Mouse (Mus musculus) limb, embryonic 14.5 days (tissue): ENCODE results near the gene Mycbpap. TPM values are rescaled to one million over a fixed set of nuclear protein-coding genes. Genes with fewer than 3 reads are reported as not detected.

Experiments
- ATAC-seq: fragments of 200-750 bp; cut with Nextera tagmentation; 2 replicates; pipeline ENCODE4 v1.8.0; 2017; ENCODE audit warnings: low read depth, moderate number of reproducible peaks, moderate TSS enrichment; ENCODE audit not compliant: low FRiP score
- DNase-seq: peaks from one replicate; pipeline ENCODE4 v3.0.0-alpha.2; 2015; ENCODE audit warnings: low spot score
- H3K27ac ChIP-seq: fragments of 300-500 bp; sonication (generic); replicated peaks from 2 replicates; pipeline ENCODE4 v1.5.1; 2014; ENCODE audit warnings: low read depth, mild to moderate bottlenecking, low read length, moderate library complexity, mixed read lengths
- H3K27me3 ChIP-seq: fragments of 300-500 bp; sonication (generic); 2 replicates; pipeline ENCODE4 v1.6.1; 2014; ENCODE audit warnings: low read length, mixed read lengths; ENCODE audit not compliant: control insufficient read depth, insufficient read depth
- H3K36me3 ChIP-seq: fragments of 300-500 bp; sonication (generic); 2 replicates; pipeline ENCODE4 v1.6.1; 2014; ENCODE audit warnings: mild to moderate bottlenecking, low read length, moderate library complexity, mixed read lengths; ENCODE audit not compliant: control insufficient read depth, insufficient read depth
- H3K4me1 ChIP-seq: fragments of 300-500 bp; sonication (generic); 2 replicates; pipeline ENCODE4 v1.6.1; 2014; ENCODE audit warnings: antibody characterized with exemption, low read length, mixed read lengths; ENCODE audit not compliant: control insufficient read depth, insufficient read depth
- H3K4me2 ChIP-seq: fragments of 300-500 bp; sonication (generic); replicated peaks from 2 replicates; pipeline ENCODE4 v1.6.1; 2014; ENCODE audit warnings: low read depth, mild to moderate bottlenecking, low read length, moderate library complexity; ENCODE audit not compliant: severe bottlenecking
- H3K4me3 ChIP-seq: fragments of 300-500 bp; sonication (generic); replicated peaks from 2 replicates; pipeline ENCODE4 v1.5.1; 2014; ENCODE audit warnings: low read length
- H3K9ac ChIP-seq: fragments of 300-500 bp; sonication (generic); 2 replicates; pipeline ENCODE4 v1.6.1; 2014; ENCODE audit warnings: mild to moderate bottlenecking, low read depth, low read length, moderate library complexity; ENCODE audit not compliant: severe bottlenecking
- H3K9me3 ChIP-seq: fragments of 300-500 bp; sonication (generic); 2 replicates; pipeline ENCODE4 v1.6.1; 2016; ENCODE audit warnings: low read length; ENCODE audit not compliant: control insufficient read depth
- POLR2A ChIP-seq: fragments of 200-500 bp; IDR thresholded peaks from 2 replicates; pipeline ENCODE4 v1.8.0; 2012; ENCODE audit warnings: inconsistent platforms, mild to moderate bottlenecking, moderate library complexity, borderline replicate concordance; ENCODE audit not compliant: insufficient read depth, insufficient read length; ENCODE audit errors: extremely low read depth
- WGBS: fragments of 180-500 bp; shearing (Covaris S2); extraction: QIAGEN DNeasy Blood & Tissue Kit; methylation state at CpG from one replicate; pipeline ENCODE4 v1.1.7; 2014; 5-methylcytosine and 5-hydroxymethylcytosine counted together
- polyA plus RNA-seq, 2 experiments: library from polyadenylated mRNA; depleted of rRNA in 1 of 2; stranded (reverse) in 1 of 2; unstranded in 1 of 2; fragments of >200 nt; fragmentation: Nextera tagmentation in 1 of 2; extraction: Ambion mirVana in 1 of 2; gene quantifications; 2 replicates each; pipeline versions ENCODE4 v1.2.1 to v1.2.3; 2012 to 2014

Mycbpap gene
- polyA plus RNA-seq, 2 experiments: 1.2 to 2.6 TPM

GRCm38 (mm10) chr11:94483436-94483835, 38.1 kb downstream of the Mycbpap start:
- no peak for ATAC-seq
- no peak overlapping the region for H3K27ac ChIP-seq
- WGBS: 72% methylated on average over 11 of the region's 11 CpGs

GRCm38 (mm10) chr11:94482738-94483137, 38.8 kb downstream of the Mycbpap start:
- 91% methylated on average over 11 of the region's 11 CpGs for WGBS
- H3K4me2 ChIP-seq: no peak overlapping the region
- H3K27ac ChIP-seq: no peak overlapping the region
- H3K27me3 ChIP-seq: no peaks in the 10 kb centered on the region
- H3K4me3 ChIP-seq: no peak overlapping the region
- H3K9me3 ChIP-seq: no peaks in the 10 kb centered on the region
- DNase-seq (no peak), ATAC-seq (no peak)
- TF ChIP-seq POLR2A: no peak
- no peaks in the 10 kb centered on the region for H3K36me3 ChIP-seq
- no peak overlapping the region for H3K9ac ChIP-seq
- H3K4me1 ChIP-seq: no peaks in the 10 kb centered on the region

More at GRCm38 (mm10) chr11:94483436-94483835, 38.1 kb downstream of the Mycbpap start:
- no peak for DNase-seq
- Histone ChIP-seq H3K36me3 (no peaks in the 10 kb centered on the region), H3K9ac (no peak overlapping the region), H3K9me3 (no peaks in the 10 kb centered on the region), H3K4me3 (no peak overlapping the region), H3K4me2 (no peak overlapping the region), H3K4me1 (no peaks in the 10 kb centered on the region), H3K27me3 (no peaks in the 10 kb centered on the region)
- TF ChIP-seq POLR2A: no peak

GRCm38 (mm10) chr11:94481963-94482362, 39.6 kb downstream of the Mycbpap start:
- no peaks in the 10 kb centered on the region for H3K9me3 ChIP-seq
- H3K4me2 ChIP-seq: no peak overlapping the region
- DNase-seq (no peak), ATAC-seq (no peak)
- no peaks in the 10 kb centered on the region for H3K36me3 ChIP-seq
- no peak overlapping the region for H3K27ac ChIP-seq
- H3K4me3 ChIP-seq: no peak overlapping the region
- H3K4me1 ChIP-seq: no peaks in the 10 kb centered on the region
- no peaks in the 10 kb centered on the region for H3K27me3 ChIP-seq
- H3K9ac ChIP-seq: no peak overlapping the region
- TF ChIP-seq POLR2A: no peak
- WGBS: 88% methylated on average over 7 of the region's 7 CpGs

- no peaks in the 10 kb centered on the region for H3K36me3 ChIP-seq
- H3K9me3 ChIP-seq: no peaks in the 10 kb centered on the region
- ATAC-seq (no peak), DNase-seq (no peak)
- H3K9ac ChIP-seq: no peak overlapping the region
- no peak overlapping the region for H3K27ac ChIP-seq
- no peak for TF ChIP-seq POLR2A
- no peak overlapping the region for H3K4me2 ChIP-seq
- H3K27me3 ChIP-seq: no peaks in the 10 kb centered on the region
- no peak overlapping the region for H3K4me3 ChIP-seq
- WGBS: 79% methylated on average over 9 of the region's 9 CpGs
- H3K4me1 ChIP-seq: no peaks in the 10 kb centered on the region; the same call in 1 of the 2 replicates
Measured at GRCm38 (mm10) chr11:94480382-94480781, 41.2 kb downstream of the Mycbpap start.

- no peak overlapping the region for H3K9ac ChIP-seq
- ATAC-seq: no peak
- peaks cover 9% of the 10 kb centered on the region for H3K4me1 ChIP-seq
- no peak overlapping the region for H3K4me2 ChIP-seq
- 45% methylated on average over 6 of the region's 6 CpGs for WGBS
- TF ChIP-seq POLR2A: no peak
- no peaks in the 10 kb centered on the region for H3K27me3 ChIP-seq
- DNase-seq: no peak
- H3K9me3 ChIP-seq: no peaks in the 10 kb centered on the region
- no peak overlapping the region for H3K4me3 ChIP-seq
- no peaks in the 10 kb centered on the region for H3K36me3 ChIP-seq
- no peak overlapping the region for H3K27ac ChIP-seq
Measured at GRCm38 (mm10) chr11:94477651-94478050, 43.9 kb downstream of the Mycbpap start.

- H3K9ac ChIP-seq: no peak overlapping the region
- no peaks in the 10 kb centered on the region for H3K27me3 ChIP-seq
- H3K4me1 ChIP-seq: peaks cover 16% of the 10 kb centered on the region
- TF ChIP-seq POLR2A: no peak
- H3K4me3 ChIP-seq: no peak overlapping the region
- no peak overlapping the region for H3K27ac ChIP-seq
- no peak for DNase-seq
- H3K4me2 ChIP-seq: no peak overlapping the region
- WGBS: 27% methylated on average over 11 of the region's 11 CpGs
- no peaks in the 10 kb centered on the region for H3K36me3 ChIP-seq
- no peak for ATAC-seq
- no peaks in the 10 kb centered on the region for H3K9me3 ChIP-seq
Measured at GRCm38 (mm10) chr11:94475722-94476121, 45.8 kb downstream of the Mycbpap start.
